Mouse (Mus musculus) heart, postnatal 0 days (tissue): ENCODE data around the gene Primpol.

Experiments used
- CTCF ChIP-seq: IDR thresholded peaks from 2 replicates; pipeline ENCODE4 v1.5.1; 2016; ENCODE audit warnings: antibody characterized with exemption, control low read depth, low read depth
- EP300 ChIP-seq: IDR thresholded peaks from 2 replicates; pipeline ENCODE4 v1.6.1; 2016; ENCODE audit warnings: antibody characterized with exemption, low read depth

GRCm38 (mm10) chr8:46593067-46593466 is 23.9 kb downstream of the Primpol start:
- TF ChIP-seq CTCF (no peak), EP300 (no peak)
